Mouse (Mus musculus): ENCODE measurements around the gene Slc38a11.

GRCm38 (mm10) chr2:65321998-65322754, 41.7 kb downstream of the Slc38a11 start:
- TF ChIP-seq POLR2A (IDR thresholded peaks at IDR 0.05; ENCODE audit: low read depth, low read length) (no peak), CTCF (conservative IDR thresholded peaks at IDR 0.05 in 1 of 2, IDR thresholded peaks at IDR 0.05 in 1 of 2; ENCODE audit: low read depth in 2 of 2, low read length in 2 of 2) (no peak), MAX (IDR thresholded peaks at IDR 0.05; ENCODE audit: low read length) (no peak), HCFC1 (IDR thresholded peaks at IDR 0.05; ENCODE audit: low read depth, low read length) (no peak), USF1 (IDR thresholded peaks at IDR 0.05; ENCODE audit: low read depth, low read length) (no peak)

All from CH12.LX (cell line).